Mouse (Mus musculus): ENCODE results near the gene Gpr35.
A peak's percentile ranks its signal among the peaks of the same experiment; 100 is the strongest.

DNA sequence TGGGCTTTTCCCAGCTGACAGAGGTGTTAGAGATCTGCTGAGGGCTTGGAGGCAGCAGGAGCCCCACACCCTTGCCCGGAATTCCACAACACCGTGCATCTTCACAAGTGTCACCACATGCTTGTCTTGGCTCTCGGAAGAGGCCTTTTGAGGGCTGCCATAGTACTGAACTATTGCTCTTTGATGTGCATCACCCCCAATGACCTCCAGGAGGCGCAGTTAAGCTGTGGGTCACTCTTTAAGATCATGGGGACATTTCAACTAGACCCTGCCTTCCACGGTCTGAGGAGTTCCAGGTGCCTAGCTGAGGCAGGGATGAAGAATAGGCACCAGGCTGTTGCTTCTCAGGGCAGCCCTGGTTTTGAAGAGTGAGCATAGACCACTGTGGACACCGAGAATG lies 1.2 kb upstream of the Gpr35 start:
- peak; percentile 15; the same call in 1 of the 2 replicates for TF ChIP-seq CTCF (IDR thresholded peaks at IDR 0.05; ENCODE audit: control insufficient read depth, insufficient read depth, insufficient replicate concordance, low read depth, low read length)
- TF ChIP-seq POLR2A (IDR thresholded peaks at IDR 0.05; ENCODE audit: control insufficient read depth, low read depth, low read length), result no peak

Data from testis, adult 2 months (tissue).